Mouse (Mus musculus) hindbrain, embryonic 16.5 days (tissue): Measurements from ENCODE around the gene Cebpa. TPM values are rescaled to one million over a fixed set of nuclear protein-coding genes. Genes with fewer than 3 reads are reported as not detected.

Experiments
- ATAC-seq: fragments of 200-750 bp; cut with Nextera tagmentation; 2 replicates; pipeline ENCODE4 v1.8.0; 2017; ENCODE audit warnings: moderate TSS enrichment, moderate library complexity
- H3K27ac ChIP-seq: fragments of 300-500 bp; sonication (generic); 2 replicates; pipeline ENCODE4 v1.5.1; 2014; ENCODE audit warnings: low read depth, mild to moderate bottlenecking, control low read depth, low read length, moderate library complexity
- H3K27me3 ChIP-seq: fragments of 300-500 bp; sonication (generic); replicated peaks from 2 replicates; pipeline ENCODE4 v1.6.1; 2014; ENCODE audit warnings: low read length; ENCODE audit not compliant: control insufficient read depth, insufficient read depth
- H3K36me3 ChIP-seq: fragments of 300-500 bp; sonication (generic); 2 replicates; pipeline ENCODE4 v1.6.1; 2014; ENCODE audit warnings: mild to moderate bottlenecking, low read length, moderate library complexity, mixed read lengths; ENCODE audit not compliant: control insufficient read depth, insufficient read depth
- H3K4me1 ChIP-seq: fragments of 300-500 bp; sonication (generic); 2 replicates; pipeline ENCODE4 v1.6.1; 2014; ENCODE audit warnings: low read depth, low read length; ENCODE audit not compliant: control insufficient read depth, insufficient read depth
- H3K4me2 ChIP-seq: fragments of 300-500 bp; sonication (generic); 2 replicates; pipeline ENCODE4 v1.6.1; 2014; ENCODE audit warnings: mild to moderate bottlenecking, low read length, control low read depth, moderate library complexity
- H3K4me3 ChIP-seq: fragments of 300-500 bp; sonication (generic); 2 replicates; pipeline ENCODE4 v1.5.1; 2014; ENCODE audit warnings: mild to moderate bottlenecking, low read length, control low read depth, moderate library complexity
- H3K9ac ChIP-seq: fragments of 300-500 bp; sonication (generic); 2 replicates; pipeline ENCODE4 v1.6.1; 2014; ENCODE audit warnings: low read depth, mild to moderate bottlenecking, control low read depth, low read length, moderate library complexity
- H3K9me3 ChIP-seq: fragments of 300-500 bp; sonication (generic); 2 replicates; pipeline ENCODE4 v1.6.1; 2014; ENCODE audit warnings: mild to moderate bottlenecking, low read length, moderate library complexity; ENCODE audit not compliant: control insufficient read depth
- WGBS: fragments of 180-500 bp; shearing (Covaris S2); extraction: QIAGEN DNeasy Blood & Tissue Kit; methylation state at CpG from one replicate; pipeline ENCODE4 v1.1.7; 2014; 5-methylcytosine and 5-hydroxymethylcytosine counted together
- polyA plus RNA-seq: library from polyadenylated mRNA; unstranded; fragments of >200 nt; fragmentation: Nextera tagmentation; extraction: Ambion mirVana; gene quantifications from 2 replicates; pipeline ENCODE4 v1.2.1, GENCODE M21; 2015

Gene Cebpa
- polyA plus RNA-seq, 1 experiment from 2014 or later: 0.75 TPM

DNA sequence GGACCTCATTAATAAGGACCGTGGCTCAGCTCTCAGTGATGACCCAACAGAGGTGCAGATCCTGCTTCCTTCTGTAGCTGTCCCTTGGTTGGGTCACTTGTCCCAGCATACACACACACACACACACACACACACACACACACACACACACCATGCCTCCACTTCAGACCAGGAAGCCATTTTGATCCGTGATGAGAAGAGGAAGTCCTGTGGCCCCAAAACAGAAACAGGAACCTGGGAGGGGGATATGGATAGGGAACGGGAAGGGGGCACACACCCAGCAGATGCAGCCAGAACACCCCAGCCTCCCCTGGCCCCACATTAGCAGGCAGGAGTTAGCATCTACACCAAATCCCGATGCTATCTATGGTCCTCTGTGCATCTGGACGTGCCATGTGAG is 31.8 kb downstream of the Cebpa start:
- WGBS: 92% methylated on average over 5 of the region's 5 CpGs
- no peak for ATAC-seq

DNA sequence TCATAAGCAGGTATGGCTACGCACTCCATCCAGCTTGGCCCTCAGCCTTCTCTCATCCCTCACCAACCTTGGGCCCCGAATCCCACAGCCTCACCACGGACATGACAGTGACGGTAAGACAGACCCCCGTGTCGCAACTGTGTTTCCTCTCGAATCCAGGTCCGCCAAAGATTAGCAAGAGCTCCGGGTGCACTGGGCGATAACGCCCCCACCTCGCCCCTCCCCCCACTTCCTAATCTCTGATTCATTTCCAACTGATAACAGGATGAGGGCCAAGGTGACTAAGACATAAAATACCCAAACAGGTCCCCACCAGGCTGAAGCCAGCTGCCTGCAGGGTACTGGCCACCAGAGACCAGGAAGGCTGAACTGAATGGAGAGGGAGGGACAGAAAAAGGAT is 35.4 kb downstream of the Cebpa start:
- H3K27ac ChIP-seq: no peak overlapping the region
- no peaks in the 10 kb centered on the region for H3K4me1 ChIP-seq
- no peak overlapping the region for H3K4me3 ChIP-seq
- H3K9ac ChIP-seq: no peak overlapping the region
- H3K9me3 ChIP-seq: no peaks in the 10 kb centered on the region
- no peaks in the 10 kb centered on the region for H3K27me3 ChIP-seq
- H3K4me2 ChIP-seq: no peak overlapping the region
- no peaks in the 10 kb centered on the region for H3K36me3 ChIP-seq
- 86% methylated on average over 12 of the region's 12 CpGs for WGBS
- ATAC-seq: no peak

More for the DNA sequence above, 31.8 kb downstream of the Cebpa start:
- no peak overlapping the region for H3K27ac ChIP-seq
- H3K27me3 ChIP-seq: no peaks in the 10 kb centered on the region
- H3K4me3 ChIP-seq: no peak overlapping the region
- no peak overlapping the region for H3K9ac ChIP-seq
- no peaks in the 10 kb centered on the region for H3K9me3 ChIP-seq
- no peaks in the 10 kb centered on the region for H3K36me3 ChIP-seq
- H3K4me1 ChIP-seq: no peaks in the 10 kb centered on the region
- H3K4me2 ChIP-seq: no peak overlapping the region

DNA sequence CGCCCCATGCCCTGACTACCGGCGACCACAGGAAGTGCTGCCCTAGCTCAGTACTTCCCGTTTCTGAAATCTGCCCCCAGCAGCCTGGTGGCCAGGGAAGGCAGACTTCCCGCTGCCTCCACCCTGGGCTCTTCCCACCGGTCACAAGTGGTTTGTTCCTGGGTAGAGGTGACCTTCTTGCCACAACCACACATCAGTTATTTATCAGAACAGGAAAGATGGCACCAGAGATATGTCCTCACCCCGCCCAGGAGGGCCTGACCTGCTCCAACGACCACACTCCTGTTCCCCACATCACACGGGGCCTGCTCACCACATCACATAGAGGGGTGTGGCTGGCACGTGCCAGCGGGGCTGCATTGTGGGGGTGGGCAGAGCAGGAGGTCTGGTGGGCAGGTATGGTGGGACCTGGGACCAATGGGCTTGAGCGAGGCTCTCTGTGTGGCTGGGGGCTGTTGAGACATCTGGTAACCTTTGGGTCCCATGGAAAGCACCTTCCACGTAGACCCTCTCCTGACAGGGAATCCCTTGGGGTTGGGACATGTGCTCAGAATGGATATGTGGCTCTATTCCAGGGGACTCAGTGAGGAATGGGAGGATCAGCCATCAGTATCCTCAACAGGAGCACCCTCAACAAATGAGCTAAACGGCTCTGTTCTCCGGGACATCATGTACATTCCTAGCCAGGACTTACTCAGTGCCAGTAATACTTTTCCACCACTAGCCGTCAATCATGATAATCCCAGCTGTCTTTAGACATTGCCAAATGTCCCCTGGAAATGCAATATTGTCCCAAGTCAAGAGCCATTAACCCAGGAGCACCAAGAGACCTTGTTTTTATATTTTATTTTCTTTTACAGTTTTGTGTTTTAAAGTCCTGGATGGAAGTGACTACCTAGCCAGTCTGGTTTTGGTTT is 37.7 kb downstream of the Cebpa start:
- H3K4me2 ChIP-seq: no peak overlapping the region
- ATAC-seq: no peak
- no peak overlapping the region for H3K9ac ChIP-seq
- H3K4me3 ChIP-seq: no peak overlapping the region
- H3K4me1 ChIP-seq: no peaks in the 10 kb centered on the region
- no peaks in the 10 kb centered on the region for H3K9me3 ChIP-seq
- H3K27ac ChIP-seq: no peak overlapping the region
- WGBS: 77% methylated on average over 16 of the region's 16 CpGs
- no peaks in the 10 kb centered on the region for H3K27me3 ChIP-seq
- H3K36me3 ChIP-seq: no peaks in the 10 kb centered on the region

DNA sequence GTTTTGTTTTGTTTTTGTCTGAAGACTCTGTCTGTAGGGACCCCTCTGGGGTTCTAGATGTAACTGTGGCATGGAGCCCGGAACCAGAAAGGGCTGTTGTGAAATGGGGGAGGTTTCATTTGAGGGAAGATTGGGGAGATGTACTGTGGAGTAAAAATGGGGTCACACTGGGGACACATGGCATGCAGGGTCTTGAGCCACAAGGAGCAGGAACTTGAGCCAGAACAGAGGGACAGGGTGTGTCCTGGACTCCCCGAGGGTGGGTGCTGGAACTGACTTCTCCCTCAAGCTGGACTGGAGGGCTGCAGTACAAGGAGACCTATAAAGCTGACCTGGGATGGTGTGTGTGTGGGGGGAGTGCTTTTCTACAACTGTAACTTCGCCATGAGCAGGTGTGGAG is 38.4 kb downstream of the Cebpa start:
- Histone ChIP-seq H3K4me2 (no peak overlapping the region), H3K9ac (no peak overlapping the region), H3K27ac (no peak overlapping the region), H3K36me3 (no peaks in the 10 kb centered on the region), H3K9me3 (no peaks in the 10 kb centered on the region), H3K4me1 (no peaks in the 10 kb centered on the region), H3K27me3 (no peaks in the 10 kb centered on the region), H3K4me3 (no peak overlapping the region)
- ATAC-seq: no peak
- 71% methylated on average over 3 of the region's 3 CpGs for WGBS

DNA sequence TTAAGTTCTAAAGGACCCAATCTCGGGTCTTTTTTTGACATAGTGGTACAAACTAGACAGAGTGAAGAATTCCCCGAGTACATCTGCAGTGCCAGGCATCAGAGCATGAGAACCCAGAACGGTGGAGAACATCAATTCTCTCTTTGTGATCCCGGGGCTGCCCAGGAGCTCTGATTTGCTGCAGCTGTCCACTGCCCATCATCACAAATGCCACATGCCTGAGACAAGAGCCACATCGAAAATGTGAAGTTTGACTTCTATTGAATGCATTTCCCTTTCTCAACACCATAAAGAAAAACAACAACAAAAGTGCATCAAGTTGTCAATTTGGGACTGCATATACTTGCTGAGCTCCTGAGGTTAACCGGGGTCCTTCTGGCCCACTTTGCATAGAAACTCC is 43.4 kb downstream of the Cebpa start:
- no peaks in the 10 kb centered on the region for H3K9me3 ChIP-seq
- no peak overlapping the region for H3K9ac ChIP-seq
- no peak overlapping the region for H3K4me2 ChIP-seq
- no peaks in the 10 kb centered on the region for H3K4me1 ChIP-seq
- H3K27me3 ChIP-seq: no peaks in the 10 kb centered on the region
- no peaks in the 10 kb centered on the region for H3K36me3 ChIP-seq
- 85% methylated on average over 6 of the region's 6 CpGs for WGBS
- ATAC-seq: no peak
- no peak overlapping the region for H3K27ac ChIP-seq
- H3K4me3 ChIP-seq: no peak overlapping the region

DNA sequence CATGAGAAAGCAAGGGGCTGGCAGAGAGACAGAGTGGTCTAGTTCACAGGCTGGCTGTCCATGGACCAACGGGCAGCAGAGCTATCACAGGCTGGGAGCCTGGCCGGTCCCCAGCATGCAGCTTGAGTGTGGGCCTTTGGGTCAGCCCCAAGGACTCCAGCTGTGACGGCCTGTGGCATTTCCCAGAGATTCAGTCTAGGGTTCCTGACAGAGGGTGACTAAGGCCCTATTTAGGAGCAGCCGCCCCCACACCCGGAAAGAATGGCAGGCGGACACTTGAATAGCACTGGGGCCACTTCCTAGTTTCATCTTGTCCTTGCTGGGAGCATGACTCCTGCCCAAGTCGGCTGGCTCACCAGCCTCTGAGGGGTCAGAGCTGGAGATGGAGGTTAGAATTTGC is 44.5 kb downstream of the Cebpa start:
- WGBS: 69% methylated on average over 7 of the region's 7 CpGs

DNA sequence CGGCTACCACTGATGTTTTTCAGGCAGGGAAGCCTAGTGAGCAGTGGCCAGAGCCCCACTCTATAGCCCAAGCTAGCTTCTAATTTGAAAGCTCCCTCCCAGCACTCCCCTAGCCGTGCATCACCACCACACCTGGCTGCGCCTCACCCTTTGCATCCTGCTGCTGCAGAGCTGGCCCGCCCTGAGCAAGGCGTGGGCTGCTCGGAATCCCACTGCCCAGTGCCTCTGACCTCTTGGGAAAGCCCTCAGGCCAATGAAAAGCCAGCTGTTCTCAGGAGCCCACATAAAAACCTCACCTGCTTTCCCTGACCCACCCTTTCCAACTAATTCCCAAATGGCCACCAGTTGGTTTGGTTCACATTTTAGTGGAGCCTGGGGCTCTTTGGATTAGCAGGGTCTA is 45.0 kb downstream of the Cebpa start:
- Histone ChIP-seq H3K9ac (no peak overlapping the region), H3K27ac (no peak overlapping the region), H3K4me1 (no peaks in the 10 kb centered on the region), H3K4me3 (no peak overlapping the region), H3K27me3 (no peaks in the 10 kb centered on the region; the same call in 1 of the 2 replicates), H3K4me2 (no peak overlapping the region), H3K9me3 (no peaks in the 10 kb centered on the region), H3K36me3 (no peaks in the 10 kb centered on the region)
- WGBS: 83% methylated on average over 6 of the region's 6 CpGs
- no peak for ATAC-seq

More for the DNA sequence above, 44.5 kb downstream of the Cebpa start:
- ATAC-seq: no peak
- Histone ChIP-seq H3K4me3 (no peak overlapping the region), H3K36me3 (no peaks in the 10 kb centered on the region), H3K4me2 (no peak overlapping the region), H3K9ac (no peak overlapping the region), H3K27me3 (no peaks in the 10 kb centered on the region), H3K9me3 (no peaks in the 10 kb centered on the region), H3K27ac (no peak overlapping the region), H3K4me1 (no peaks in the 10 kb centered on the region)

DNA sequence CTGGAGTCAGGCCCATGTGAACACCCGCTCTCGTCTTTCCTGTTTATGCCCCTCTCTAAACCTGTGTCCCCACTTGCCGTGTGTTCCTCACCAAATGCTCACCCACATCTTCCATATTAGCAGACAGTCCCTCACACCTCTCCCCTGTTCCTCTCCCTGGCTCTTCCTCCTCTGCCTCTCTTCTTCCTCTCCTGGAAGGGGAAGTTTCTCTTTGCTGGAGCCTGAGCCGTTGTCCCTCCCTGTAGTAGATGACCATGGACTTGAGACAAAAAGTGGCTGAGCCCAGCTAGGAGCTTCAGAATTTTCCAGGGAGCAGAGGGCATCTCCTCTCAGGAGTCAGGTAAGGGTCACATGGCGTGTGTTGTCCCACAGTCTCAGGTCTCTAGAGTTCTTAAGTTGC is 47.9 kb downstream of the Cebpa start:
- Histone ChIP-seq H3K27ac (no peak overlapping the region), H3K9ac (no peak overlapping the region), H3K4me2 (no peak overlapping the region), H3K36me3 (no peaks in the 10 kb centered on the region), H3K4me3 (no peak overlapping the region), H3K9me3 (no peaks in the 10 kb centered on the region), H3K27me3 (peaks cover 4% of the 10 kb centered on the region; the same call in 1 of the 2 replicates), H3K4me1 (peaks cover 3% of the 10 kb centered on the region; the same call in 1 of the 2 replicates)
- 88% methylated on average over 5 of the region's 5 CpGs for WGBS
- no peak for ATAC-seq

DNA sequence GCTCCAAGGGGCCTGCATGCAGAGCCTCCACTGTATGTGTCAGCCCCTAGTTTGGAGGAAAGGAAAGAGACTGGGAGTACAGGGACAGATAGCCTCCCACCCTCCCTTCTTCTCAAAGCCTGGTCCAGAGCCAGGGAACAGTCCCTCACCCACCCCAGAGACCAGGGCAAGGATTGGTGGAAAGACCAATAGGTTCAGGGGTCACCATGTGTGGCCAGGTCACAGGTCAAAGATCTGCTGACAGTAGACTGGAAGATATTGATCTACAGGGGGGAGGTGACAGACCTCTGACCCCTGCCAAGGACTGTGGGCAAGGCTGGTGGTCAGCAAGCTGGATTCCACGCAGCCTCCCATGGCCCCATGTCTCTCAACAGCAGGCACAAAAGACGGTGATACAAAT is 48.8 kb downstream of the Cebpa start:
- Histone ChIP-seq H3K4me3 (no peak overlapping the region), H3K27ac (no peak overlapping the region), H3K9me3 (no peaks in the 10 kb centered on the region), H3K4me1 (peaks cover 3% of the 10 kb centered on the region; the same call in 1 of the 2 replicates), H3K4me2 (no peak overlapping the region), H3K9ac (no peak overlapping the region), H3K27me3 (peaks cover 7% of the 10 kb centered on the region; the same call in 1 of the 2 replicates), H3K36me3 (no peaks in the 10 kb centered on the region)
- no peak for ATAC-seq
- WGBS: 48% methylated on average over 2 of the region's 2 CpGs
